Mouse (Mus musculus) layer of hippocampus, postnatal 10 days (tissue): ENCODE measurements around the gene Psmb2. TPM values are rescaled to one million over a fixed set of nuclear protein-coding genes. Genes with fewer than 3 reads are reported as not detected.

ENCODE experiments used
- DNase-seq, 2 experiments: peaks; one replicate each; pipeline ENCODE4 v3.0.0; 2021; ENCODE audit warnings: low spot score in 2 of 2
- long read RNA-seq: library from polyadenylated mRNA; stranded (forward); transcript quantifications from one replicate; pipeline ENCODE4 v2.0.0, GENCODE M21; 2023
- total RNA-seq, 2 experiments: library from RNA; stranded (reverse); gene quantifications; 2 replicates each; pipeline ENCODE4 v1.2.3; 2021

The Psmb2 gene
- total RNA-seq, result 100 to 1,000 TPM; 145 to 149 TPM
- long read RNA-seq, transcript Psmb2-201 (6 exons, 859 nt), result major isoform, 294 of 309 reads
- long read RNA-seq, transcript Psmb2-203 (5 exons, 708 nt), result minor isoform, 5 of 309 reads
- long read RNA-seq, partial matches to known transcripts, result 3 of 309 reads
- long read RNA-seq, other reads (novel, unspliced or antisense), result 7 of 309 reads

DNA sequence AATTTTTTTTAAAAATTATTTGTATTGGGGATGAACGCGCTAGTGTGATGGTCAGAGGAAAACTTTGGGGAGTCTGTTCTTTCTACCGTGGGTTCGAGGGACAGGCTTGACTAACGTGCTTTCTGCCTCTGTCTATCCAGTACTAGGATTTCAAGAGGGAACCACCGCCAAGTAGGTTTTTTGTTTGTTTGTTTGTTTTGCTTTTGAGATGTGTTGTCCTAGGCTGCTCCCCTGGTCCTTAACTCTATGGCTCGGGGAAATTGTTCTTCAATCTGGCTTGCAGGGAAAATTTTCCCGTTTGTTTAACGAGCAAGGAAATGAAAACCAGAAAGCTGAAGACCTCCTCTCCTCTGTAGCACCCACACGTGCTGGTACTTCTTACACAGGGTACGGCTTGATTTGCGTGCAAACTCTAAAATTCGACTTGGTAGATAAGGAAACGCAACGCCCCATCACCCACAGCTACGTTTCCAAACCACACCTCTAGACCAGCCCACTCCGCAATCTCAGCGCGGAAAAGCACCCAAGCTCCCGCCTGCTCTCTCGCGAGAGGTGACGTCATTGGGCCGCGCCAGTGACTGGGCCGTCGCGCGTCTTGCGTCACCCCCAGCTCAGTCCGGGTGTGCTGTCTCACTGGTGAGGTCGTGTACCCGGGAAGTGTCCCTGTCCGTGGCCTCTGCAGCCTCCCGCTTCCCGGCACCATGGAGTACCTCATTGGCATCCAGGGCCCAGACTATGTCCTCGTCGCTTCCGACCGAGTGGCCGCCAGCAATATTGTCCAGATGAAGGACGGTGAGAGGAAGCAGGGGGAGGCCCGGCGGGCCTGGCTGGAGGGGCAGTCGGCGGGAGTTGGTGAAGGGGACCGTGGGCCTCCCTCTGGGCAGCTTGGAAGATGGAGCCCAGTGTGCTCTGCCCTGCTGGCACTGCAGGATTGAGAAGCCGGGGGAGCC, at the start of gene Psmb2:
Psmb2 (plus strand) TSS at position 577 of the 950 bp plus-strand sequence.
- peak; percentile 99 for DNase-seq

DNA sequence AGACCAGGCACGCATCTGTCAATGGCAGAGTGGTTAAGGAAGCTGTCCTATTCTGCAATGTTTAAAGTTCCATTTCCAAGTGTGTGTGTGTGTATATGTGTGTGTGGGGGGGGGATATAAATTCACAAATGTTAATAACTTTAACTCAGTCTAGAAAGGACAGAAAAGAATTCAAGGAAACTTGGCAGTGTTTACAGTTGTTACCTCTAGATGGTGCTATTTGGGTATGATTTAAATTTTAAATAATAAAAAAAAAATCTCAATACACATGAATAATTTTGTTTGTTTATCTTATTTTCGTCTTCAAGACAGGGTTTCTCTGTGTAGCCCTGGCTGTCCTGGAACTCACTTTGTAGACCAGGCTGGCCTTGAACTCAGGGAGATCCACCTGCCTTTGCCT, 45.5 kb upstream of the Psmb2 start:
- no peak for DNase-seq

DNA sequence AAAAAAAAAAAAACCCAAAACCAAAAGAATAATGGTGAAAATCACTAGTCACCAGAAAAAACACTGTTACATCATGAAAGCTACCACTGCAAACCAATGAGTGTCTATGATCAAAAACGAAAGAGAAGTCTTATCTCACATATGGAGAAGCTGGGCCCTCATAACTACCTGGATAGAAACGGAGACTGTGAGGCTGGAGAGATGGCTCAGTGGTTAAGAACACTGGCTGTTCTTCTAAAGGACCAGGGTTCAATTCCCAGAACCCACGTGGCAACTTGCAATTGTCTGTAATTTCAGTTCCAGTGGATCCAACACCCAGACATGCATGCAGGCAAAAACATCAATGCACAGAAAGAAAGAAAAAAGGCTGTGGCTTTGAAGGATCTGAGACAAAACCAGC, 44.8 kb upstream of the Psmb2 start:
- DNase-seq, result no peak

DNA sequence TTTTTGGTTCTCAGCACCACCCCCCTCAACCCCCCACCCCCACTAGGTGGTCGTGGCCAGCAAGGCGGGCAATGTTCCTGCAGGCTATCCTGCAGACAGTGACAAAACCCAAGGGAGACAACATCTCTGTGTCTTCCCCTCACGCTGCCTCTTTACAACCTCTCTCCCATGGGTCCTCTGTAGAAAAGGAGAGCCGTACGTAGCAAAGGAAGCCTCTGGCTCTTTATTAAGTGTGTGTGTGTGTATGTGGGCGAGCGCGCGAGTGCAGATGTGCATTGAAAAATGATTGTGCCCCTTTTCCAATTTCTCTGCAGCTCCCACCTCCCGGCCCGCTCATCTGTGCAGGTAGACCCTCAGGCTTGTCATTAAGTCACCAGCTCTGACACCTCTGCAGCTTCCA, 41.1 kb upstream of the Psmb2 start:
- DNase-seq, result no peak

DNA sequence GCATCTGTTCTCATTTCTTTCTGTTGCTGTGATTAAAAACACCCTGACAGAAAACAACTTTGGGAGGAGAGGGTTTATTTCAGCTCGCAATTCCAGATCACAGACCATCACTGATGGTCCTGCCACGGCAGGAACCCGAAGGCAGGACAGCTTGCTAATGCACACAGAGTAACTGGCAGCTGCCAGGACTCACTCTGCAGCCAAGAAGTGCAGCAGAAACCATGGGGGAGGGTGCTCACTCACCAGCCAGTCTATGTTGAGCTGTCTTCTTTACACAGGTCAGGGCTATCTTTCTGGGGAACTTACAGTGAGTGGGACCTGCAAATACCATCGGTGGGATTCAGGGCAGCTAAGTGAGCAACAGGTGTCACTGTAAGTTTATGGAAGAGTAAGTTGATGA, 40.0 kb upstream of the Psmb2 start:
- DNase-seq, result no peak

DNA sequence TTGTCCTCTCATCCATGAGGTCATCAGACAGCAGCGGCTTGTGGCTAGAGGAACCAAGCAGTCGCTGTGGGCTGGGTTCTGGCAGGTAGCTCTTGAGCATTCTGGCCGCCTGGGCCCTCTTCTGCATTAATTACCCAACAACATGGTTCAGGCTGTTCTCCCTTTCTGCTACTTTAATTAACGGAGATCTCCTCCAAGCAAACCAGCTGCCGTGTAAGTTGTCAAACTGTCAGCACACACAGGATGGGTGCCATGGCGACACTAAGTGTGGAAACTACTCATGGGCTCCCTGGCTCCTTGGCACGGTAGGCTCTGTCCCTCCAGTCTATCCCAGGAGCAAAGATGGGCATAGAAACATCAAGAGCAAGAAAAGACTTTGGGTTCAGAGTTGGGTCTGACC, 38.1 kb upstream of the Psmb2 start:
- peak; percentile 35 to 40 for DNase-seq

DNA sequence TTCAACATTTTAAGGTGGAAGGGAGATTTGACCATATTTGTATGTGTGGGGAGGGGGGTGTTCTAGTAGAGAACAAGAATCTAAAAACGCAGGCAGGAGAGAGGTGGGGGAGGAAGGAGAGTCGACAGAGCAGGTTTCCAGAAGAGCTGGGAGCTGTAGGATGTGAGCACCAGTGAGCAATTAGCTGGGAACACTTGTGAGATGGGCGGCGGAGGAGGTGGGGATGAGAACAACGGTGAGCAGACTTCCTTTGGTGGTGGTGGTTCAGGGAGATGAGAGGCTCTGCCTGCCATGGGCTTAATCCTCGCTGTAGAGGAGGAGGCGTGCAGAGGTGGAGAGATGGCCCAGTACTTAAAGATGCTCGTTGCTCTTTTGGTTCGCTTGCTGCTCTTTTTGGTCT, 35.5 kb upstream of the Psmb2 start:
- DNase-seq, result no peak

DNA sequence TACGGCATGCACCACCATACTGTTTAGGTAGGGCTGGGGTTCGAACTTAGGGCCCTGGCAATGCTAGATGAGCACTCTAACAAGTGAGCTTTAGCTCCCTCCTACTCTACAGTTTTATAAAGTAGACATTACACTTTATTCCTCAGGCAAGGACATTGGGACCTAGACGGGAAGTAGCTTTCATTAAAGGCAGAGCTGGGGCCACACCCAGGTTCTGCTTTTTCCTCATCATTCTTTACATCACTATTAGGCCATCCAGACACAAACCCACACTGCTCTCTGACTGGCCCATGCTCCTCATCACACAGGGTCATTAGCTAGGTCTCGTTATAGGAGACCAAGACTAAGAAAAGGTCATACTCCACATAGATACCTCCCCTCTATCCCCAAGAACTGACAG, 33.6 kb upstream of the Psmb2 start:
- no peak for DNase-seq

DNA sequence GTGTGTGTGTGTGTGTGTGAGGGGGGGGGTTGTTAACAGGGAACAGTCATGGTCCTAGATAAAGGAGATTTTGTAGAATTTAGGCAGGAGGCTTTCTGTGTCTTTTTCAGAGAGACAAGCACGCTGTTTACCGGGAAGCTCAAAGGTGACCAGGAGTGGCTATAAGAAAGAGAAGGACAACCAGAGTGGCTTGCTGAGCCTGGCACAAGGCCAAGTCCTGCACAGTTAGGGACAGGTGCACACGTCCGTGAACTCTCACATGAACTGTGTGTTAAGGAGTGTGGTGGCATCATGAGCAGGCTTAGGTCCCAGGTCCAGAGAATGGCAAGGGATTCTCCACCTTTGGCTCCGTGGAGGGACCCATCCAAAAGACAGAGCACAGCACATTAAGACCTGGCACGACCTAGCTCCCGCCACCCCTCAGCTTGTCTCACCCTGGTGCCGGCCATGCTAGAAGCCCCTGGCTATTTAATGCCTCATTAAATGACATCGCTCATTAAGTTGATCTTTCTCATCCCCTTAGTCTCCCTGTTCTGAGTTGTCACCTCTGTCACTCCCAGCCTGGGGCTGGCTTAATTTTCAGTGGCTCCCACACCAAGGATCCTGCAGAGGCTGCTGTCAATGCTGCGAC, 33.0 kb upstream of the Psmb2 start:
- DNase-seq, result no peak

DNA sequence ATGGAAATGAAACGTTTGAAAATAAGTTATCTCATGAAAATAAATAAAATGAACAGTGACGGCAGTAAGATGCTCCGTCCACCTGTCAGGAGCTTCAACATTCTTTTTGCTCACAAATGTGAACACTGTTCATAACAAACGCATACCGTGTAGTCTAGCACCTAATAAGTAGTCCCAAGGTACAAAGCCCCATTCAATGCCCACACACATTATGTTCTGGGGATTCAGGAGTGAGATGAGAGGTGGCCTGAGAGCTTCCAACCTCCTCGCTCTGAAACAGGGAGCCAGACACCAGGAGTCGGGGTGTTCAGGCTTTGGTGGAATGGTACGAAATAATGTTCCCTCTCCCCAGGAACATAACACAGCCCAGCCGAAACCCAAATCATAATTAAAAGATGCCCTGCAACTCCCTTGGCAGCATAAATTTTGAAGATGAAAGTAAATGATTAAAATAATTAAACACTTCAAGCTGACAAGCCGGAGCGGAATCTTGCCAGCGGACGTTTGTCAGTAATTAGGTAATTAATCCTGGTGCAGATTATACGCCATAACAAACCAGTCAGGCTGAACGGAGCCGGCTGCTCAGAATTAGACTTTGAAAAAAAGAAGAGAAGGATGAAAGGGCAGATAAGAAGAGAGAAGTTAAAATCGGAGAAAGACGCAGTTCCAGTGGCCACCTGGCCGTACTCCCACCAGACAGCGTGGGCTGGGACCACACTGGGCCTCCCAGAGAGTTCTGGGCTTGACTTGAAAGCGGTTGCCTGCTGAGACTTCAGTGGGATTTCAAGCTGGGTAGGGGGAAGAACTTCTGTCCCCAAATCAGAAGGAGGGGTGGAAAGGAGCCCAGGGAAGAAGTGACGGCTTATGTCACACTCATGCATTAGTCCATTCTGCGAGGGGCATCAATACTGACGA, 29.2 kb upstream of the Psmb2 start:
- DNase-seq, result peak; percentile 27 to 36

DNA sequence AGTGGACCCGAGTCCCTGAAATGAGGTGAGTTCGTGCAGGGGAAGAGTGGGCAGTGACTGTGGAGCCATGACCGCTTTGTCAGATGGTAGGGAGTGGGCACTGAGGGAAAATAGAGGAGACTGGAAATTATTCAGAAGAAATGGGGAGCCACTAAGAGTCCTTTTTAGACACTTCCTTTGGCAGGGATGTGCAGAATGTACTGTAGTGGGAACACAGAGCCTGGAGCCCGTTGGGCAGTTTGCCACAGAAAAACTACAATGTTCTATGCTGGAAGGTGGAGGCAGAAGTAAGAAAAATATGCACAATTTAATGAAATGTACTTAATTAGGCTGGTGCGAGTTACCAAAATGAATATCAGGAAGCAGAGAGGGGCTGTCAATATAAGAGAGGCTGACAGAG, 24.3 kb upstream of the Psmb2 start:
- no peak for DNase-seq

DNA sequence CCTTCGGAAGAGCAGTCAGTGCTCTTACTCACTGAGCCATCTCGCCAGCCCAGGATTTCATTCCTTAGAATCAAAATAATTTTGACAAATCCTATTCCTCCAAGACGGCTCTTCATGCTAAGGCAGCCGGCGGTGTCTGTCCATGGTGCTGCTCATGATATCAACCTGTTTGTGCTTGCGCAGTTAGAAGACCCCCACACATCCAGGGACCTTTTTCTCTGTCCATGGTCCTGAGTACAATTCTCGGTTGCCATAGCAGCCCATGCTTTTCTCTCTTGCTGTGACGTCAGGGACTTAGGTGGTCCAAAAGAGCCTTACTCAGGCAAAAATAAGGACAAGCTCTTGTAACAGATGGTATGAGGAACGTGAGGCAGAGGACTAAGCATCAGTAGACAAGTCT, 22.1 kb upstream of the Psmb2 start:
- no peak for DNase-seq

DNA sequence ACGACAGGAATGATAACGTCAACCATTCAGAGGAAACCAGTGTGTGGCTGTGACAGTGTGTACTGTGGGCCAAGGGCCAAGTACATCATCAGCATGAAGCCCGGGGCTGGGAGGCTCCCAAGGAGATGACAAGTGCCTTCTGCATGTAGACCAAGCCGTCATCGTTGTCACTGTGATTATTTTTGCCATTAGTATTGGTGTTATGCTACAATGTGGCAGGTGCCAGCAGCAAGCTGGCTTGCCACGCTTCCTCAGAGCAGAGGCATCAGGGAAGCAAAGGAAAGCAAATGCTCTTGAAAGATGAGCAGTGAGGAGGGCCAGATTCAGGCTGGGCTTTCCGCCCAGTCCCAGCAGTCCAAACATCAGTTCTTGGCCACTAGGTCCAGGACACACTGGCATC, 16.2 kb upstream of the Psmb2 start:
- DNase-seq, result peak; percentile 41 to 52

DNA sequence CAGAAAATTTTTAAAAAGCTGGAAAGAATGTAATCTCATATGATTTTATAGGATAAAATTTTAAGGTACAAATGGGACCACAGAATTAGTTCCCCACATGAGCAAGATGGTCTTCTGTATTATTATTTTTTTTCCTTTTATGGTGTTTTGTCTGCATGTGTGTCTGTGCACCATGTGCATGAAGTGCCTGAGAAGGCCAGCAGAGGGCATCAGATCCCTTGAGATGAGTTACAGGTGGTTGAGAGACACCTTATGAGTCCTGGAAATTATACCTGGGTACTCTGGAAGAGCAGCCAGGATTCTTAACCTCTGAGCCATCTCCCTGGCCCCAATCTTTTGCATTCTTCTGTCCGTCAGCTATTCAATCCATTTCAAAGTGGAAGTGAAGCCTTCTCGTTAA, 10.4 kb upstream of the Psmb2 start:
- DNase-seq, result no peak

DNA sequence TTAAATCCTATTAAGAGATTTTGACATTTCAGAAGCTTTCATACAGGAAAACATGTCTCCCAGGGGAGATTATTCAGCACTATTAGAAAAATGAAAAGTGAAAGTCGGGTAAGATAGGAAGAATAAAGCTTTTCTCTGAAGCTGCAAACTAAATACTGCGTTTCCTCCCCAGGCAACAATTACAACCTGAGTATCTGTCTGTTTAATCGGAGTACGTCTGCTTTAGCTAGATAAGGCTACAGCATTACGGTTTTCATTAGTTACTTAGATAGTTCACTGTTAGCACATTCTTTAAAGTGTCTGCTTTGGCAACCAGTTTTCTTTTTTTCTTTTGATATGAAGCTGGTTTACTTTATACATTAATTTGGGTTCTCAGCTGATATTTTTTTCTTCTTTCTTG, 4.9 kb downstream of the Psmb2 start:
- no peak for DNase-seq

DNA sequence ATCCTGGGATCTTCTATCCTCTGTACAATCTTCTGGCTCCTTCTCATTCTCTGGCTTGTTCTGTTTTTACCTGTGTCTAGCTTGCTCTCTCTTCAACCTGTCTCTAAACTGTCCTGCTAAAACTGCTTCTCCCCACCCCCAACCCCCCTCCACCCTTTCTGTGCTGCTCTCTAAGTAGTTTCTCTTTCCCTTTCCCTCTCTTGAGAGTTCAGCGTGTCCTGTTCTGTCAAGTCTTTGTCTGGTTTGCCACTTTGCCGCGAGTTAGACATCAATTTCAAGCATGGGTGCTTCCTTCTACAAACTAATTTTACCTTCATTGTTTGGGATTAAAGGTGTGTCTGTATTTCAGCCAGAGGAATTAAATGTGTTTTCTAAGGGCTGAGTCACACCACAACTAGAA, 5.7 kb downstream of the Psmb2 start:
- no peak for DNase-seq

DNA sequence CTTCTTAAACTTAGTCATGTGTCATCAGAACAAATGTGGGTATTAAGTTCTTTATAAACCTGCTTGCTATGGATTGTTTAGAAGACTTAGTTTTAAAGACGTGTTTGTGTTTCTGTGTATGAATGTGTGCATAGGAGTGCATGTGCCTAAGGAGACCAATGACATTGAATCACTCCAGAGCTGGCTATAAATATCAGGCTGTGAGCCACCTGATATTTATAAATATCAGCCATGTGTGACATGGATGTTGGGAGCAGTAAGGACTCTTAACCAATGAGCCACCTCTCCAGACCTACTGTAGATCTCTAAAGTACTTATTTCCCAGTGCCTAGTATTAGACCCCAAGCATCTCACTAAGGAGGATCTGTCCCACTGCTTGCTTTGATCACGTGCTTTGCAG, 12.0 kb downstream of the Psmb2 start:
- no peak for DNase-seq

DNA sequence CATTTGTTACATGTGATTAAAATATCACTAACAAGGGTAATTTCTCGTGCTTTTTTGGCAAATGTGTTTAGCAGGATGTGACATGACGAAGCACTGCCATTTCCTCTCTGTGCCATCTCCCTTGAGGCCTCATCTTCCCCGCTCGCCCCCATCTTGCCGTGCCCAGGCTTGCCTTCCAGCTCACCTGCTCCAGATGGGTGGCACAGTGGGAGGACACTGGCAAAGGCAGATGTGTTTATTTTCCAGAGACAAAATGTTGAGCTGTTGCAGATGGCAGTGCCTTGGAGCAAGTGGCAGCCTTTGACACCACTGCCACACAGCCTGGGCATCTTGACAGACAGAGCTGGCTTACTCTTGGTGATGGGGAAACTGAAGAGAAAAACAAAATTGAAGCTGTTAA, 15.6 kb downstream of the Psmb2 start:
- no peak for DNase-seq

DNA sequence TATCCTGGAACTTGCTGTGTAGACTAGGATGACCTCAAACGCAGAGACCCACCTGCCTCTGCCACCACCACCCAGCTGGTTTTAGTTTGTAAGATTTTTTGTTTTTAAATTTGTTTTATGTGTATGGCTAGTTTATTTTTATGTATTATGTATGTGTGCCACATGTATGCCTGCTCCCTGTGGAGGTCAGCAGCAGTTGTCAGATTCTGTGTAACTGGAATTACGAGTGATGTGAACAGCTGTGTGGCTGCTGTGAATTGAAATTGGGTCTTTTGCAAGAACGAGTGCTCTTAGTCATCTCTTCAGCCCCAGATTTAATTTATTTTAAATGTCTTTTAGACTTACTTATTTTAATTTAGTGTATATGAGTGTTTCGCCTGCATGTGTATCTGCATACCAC, 19.5 kb downstream of the Psmb2 start:
- DNase-seq, result no peak

DNA sequence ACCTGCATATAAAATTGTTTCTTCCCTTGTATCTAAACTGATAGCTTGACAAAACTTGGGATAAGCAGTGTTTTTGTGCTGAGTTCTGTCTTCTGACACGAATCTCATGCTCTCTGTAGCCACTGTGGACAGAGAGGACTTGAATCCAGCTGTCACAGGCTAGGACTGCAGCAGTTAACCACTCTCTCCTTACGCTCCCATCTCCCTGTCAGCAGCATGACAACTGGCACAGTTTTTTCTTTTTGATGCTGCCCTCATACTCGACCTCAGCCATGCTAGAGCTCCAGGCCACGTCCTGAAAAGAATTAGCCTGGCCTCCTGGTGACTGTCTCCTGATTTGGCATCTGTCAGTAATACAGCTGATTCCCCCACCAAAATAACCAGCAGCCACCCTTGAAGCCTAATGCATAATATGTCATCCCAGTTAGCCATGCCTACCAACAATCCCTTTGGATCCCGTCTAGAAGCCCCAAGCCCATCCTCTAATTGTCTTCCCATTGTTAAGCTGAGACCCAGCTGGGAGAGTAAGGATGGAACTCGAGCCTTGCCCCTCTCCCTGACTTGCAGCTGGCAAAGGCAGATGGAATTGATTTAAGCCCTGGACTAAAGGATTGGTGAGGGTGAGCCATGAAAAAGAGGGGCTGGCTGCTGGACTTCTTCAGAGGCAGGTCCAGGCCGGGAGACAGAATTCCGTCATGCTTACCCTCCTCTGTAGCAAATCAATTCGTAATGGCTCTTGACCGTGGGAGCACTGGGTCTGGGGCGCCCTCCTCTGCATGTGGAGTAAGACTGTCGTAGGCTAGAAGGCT, 29.4 kb downstream of the Psmb2 start:
- no peak for DNase-seq

DNA sequence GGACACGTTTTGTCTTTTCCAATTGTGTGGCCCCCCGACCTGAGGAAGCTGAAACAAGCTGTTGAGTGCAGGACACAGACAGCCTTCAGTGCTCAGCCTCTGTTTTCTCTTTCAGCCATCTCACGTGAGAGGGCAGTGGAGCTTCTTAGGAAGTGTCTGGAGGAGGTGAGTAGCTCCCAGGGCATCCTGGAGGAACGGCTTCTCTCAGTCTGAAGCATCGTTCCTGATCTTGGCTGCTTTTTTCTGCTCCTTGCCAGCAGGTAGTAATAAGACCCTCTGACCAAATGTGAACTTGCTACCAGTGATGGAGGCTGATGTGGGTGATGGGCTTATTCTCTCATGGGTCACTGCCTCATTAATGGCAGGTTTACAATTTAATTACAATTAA, 30.0 kb downstream of the Psmb2 start:
- no peak for DNase-seq
